Mouse (Mus musculus) neural tube, embryonic 11.5 days (tissue): ENCODE results near the gene Antxrl. TPM values are rescaled to one million over a fixed set of nuclear protein-coding genes. Genes with fewer than 3 reads are reported as not detected.

Source experiments
- ATAC-seq: fragments of 200-750 bp; cut with Nextera tagmentation; 2 replicates; pipeline ENCODE4 v1.8.0; 2017; ENCODE audit warnings: moderate number of reproducible peaks, mild to moderate bottlenecking, moderate TSS enrichment, moderate library complexity; ENCODE audit not compliant: insufficient read depth, low FRiP score, low TSS enrichment
- DNase-seq: peaks from one replicate; pipeline ENCODE4 v3.0.0-alpha.2; 2015; ENCODE audit warnings: low spot score
- H3K27ac ChIP-seq: fragments of 300-500 bp; sonication (generic); 2 replicates; pipeline ENCODE4 v1.5.1; 2014; ENCODE audit warnings: low read depth, mild to moderate bottlenecking, low read length
- H3K27me3 ChIP-seq: fragments of 300-500 bp; sonication (generic); 2 replicates; pipeline ENCODE4 v1.6.1; 2014; ENCODE audit warnings: mild to moderate bottlenecking, low read length, mixed read lengths; ENCODE audit not compliant: control insufficient read depth, insufficient read depth
- H3K36me3 ChIP-seq: fragments of 300-500 bp; sonication (generic); 2 replicates; pipeline ENCODE4 v1.6.1; 2014; ENCODE audit warnings: mild to moderate bottlenecking, low read length, moderate library complexity, mixed read lengths; ENCODE audit not compliant: control insufficient read depth, insufficient read depth
- H3K4me1 ChIP-seq: fragments of 300-500 bp; sonication (generic); 2 replicates; pipeline ENCODE4 v1.6.1; 2014; ENCODE audit warnings: low read length, mixed read lengths; ENCODE audit not compliant: control insufficient read depth, insufficient read depth
- H3K4me2 ChIP-seq: fragments of 300-500 bp; sonication (generic); 2 replicates; pipeline ENCODE4 v1.6.1; 2014; ENCODE audit warnings: low read depth, mild to moderate bottlenecking, moderate library complexity
- H3K4me3 ChIP-seq: fragments of 300-500 bp; sonication (generic); 2 replicates; pipeline ENCODE4 v1.5.1; 2014; ENCODE audit warnings: low read depth, low read length
- H3K9ac ChIP-seq: fragments of 300-500 bp; sonication (generic); 2 replicates; pipeline ENCODE4 v1.6.1; 2014; ENCODE audit warnings: mild to moderate bottlenecking, low read length
- H3K9me3 ChIP-seq: fragments of 300-500 bp; sonication (generic); 2 replicates; pipeline ENCODE4 v1.6.1; 2016; ENCODE audit warnings: low read length; ENCODE audit not compliant: control insufficient read depth
- WGBS: fragments of 180-500 bp; shearing (Covaris S2); extraction: QIAGEN DNeasy Blood & Tissue Kit; methylation state at CpG from one replicate; pipeline ENCODE4 v1.1.7; 2014; 5-methylcytosine and 5-hydroxymethylcytosine counted together
- polyA plus RNA-seq: library from polyadenylated mRNA; unstranded; fragments of >200 nt; fragmentation: Nextera tagmentation; extraction: Ambion mirVana; gene quantifications from 2 replicates; pipeline ENCODE4 v1.2.1, GENCODE M21; 2014

Antxrl gene
- polyA plus RNA-seq, 1 experiment from 2014 or later: not detected

- DNase-seq (no peak), ATAC-seq (no peak)
- WGBS: 68% methylated on average over 6 of the region's 6 CpGs
These were observed 19.2 kb downstream of the Antxrl start for GRCm38 (mm10) chr14:34071665-34072064.

GRCm38 (mm10) chr14:34075346-34075745 is 22.8 kb downstream of the Antxrl start:
- 44% methylated on average over 4 of the region's 4 CpGs for WGBS

More at GRCm38 (mm10) chr14:34071665-34072064, 19.2 kb downstream of the Antxrl start:
- no peak overlapping the region for H3K4me2 ChIP-seq
- no peaks in the 10 kb centered on the region for H3K9me3 ChIP-seq
- H3K9ac ChIP-seq: no peak overlapping the region
- no peak overlapping the region for H3K4me3 ChIP-seq
- no peaks in the 10 kb centered on the region for H3K36me3 ChIP-seq
- H3K4me1 ChIP-seq: no peaks in the 10 kb centered on the region
- no peaks in the 10 kb centered on the region for H3K27me3 ChIP-seq
- no peak overlapping the region for H3K27ac ChIP-seq

GRCm38 (mm10) chr14:34077222-34077621 is 24.7 kb downstream of the Antxrl start:
- H3K4me1 ChIP-seq: no peaks in the 10 kb centered on the region
- 70% methylated on average over 5 of the region's 5 CpGs for WGBS
- ATAC-seq (no peak), DNase-seq (no peak)
- H3K9me3 ChIP-seq: no peaks in the 10 kb centered on the region
- no peak overlapping the region for H3K9ac ChIP-seq
- H3K27me3 ChIP-seq: no peaks in the 10 kb centered on the region
- H3K36me3 ChIP-seq: no peaks in the 10 kb centered on the region
- no peak overlapping the region for H3K4me2 ChIP-seq
- no peak overlapping the region for H3K27ac ChIP-seq
- H3K4me3 ChIP-seq: no peak overlapping the region

More at GRCm38 (mm10) chr14:34075346-34075745, 22.8 kb downstream of the Antxrl start:
- Histone ChIP-seq H3K36me3 (no peaks in the 10 kb centered on the region), H3K4me1 (no peaks in the 10 kb centered on the region), H3K9me3 (no peaks in the 10 kb centered on the region), H3K4me3 (no peak overlapping the region), H3K27me3 (no peaks in the 10 kb centered on the region), H3K27ac (no peak overlapping the region), H3K4me2 (no peak overlapping the region), H3K9ac (no peak overlapping the region)
- no peak for ATAC-seq
- no peak for DNase-seq

- H3K9ac ChIP-seq: no peak overlapping the region
- no peak overlapping the region for H3K4me2 ChIP-seq
- H3K4me3 ChIP-seq: no peak overlapping the region
- H3K27me3 ChIP-seq: no peaks in the 10 kb centered on the region
- no peak overlapping the region for H3K27ac ChIP-seq
- WGBS: 76% methylated on average over 4 of the region's 4 CpGs
- H3K9me3 ChIP-seq: no peaks in the 10 kb centered on the region
- ATAC-seq (no peak), DNase-seq (no peak)
- H3K4me1 ChIP-seq: no peaks in the 10 kb centered on the region
- H3K36me3 ChIP-seq: no peaks in the 10 kb centered on the region
These were observed 25.8 kb downstream of the Antxrl start for GRCm38 (mm10) chr14:34078293-34078692.

GRCm38 (mm10) chr14:34080321-34080997 is 28.0 kb downstream of the Antxrl start:
- H3K4me2 ChIP-seq: no peak overlapping the region
- H3K4me3 ChIP-seq: no peak overlapping the region
- 8% methylated on average over 11 of the region's 11 CpGs for WGBS
- H3K9ac ChIP-seq: no peak overlapping the region
- H3K27me3 ChIP-seq: no peaks in the 10 kb centered on the region
- no peaks in the 10 kb centered on the region for H3K9me3 ChIP-seq
- peak; percentile 76 for ATAC-seq
- H3K4me1 ChIP-seq: no peaks in the 10 kb centered on the region
- DNase-seq: peak; percentile 87
- H3K27ac ChIP-seq: no peak overlapping the region
- H3K36me3 ChIP-seq: no peaks in the 10 kb centered on the region

- Histone ChIP-seq H3K4me1 (no peaks in the 10 kb centered on the region), H3K27me3 (no peaks in the 10 kb centered on the region), H3K9me3 (no peaks in the 10 kb centered on the region), H3K9ac (no peak within 1 kb of the TSS), H3K27ac (no peak within 1 kb of the TSS), H3K4me3 (no peak within 1 kb of the TSS), H3K36me3 (no peaks in the 10 kb centered on the region), H3K4me2 (no peak within 1 kb of the TSS)
- DNase-seq: no peak
- no peak for ATAC-seq
- WGBS: 85% methylated on average over 4 of the region's 4 CpGs
These were observed 33.2 kb downstream of the Antxrl start, which contains the start of gene Anxa8 for GRCm38 (mm10) chr14:34085731-34086130. Gene Anxa8, plus strand, starts transcription at chr14:34085981.

- ATAC-seq (no peak), DNase-seq (no peak)
- H3K4me1 ChIP-seq: no peaks in the 10 kb centered on the region
- H3K9ac ChIP-seq: no peak overlapping the region
- no peaks in the 10 kb centered on the region for H3K9me3 ChIP-seq
- no peaks in the 10 kb centered on the region for H3K27me3 ChIP-seq
- H3K36me3 ChIP-seq: no peaks in the 10 kb centered on the region
- H3K4me2 ChIP-seq: no peak overlapping the region
- H3K4me3 ChIP-seq: no peak overlapping the region
- 90% methylated on average over 4 of the region's 4 CpGs for WGBS
- no peak overlapping the region for H3K27ac ChIP-seq
These were observed 34.3 kb downstream of the Antxrl start for GRCm38 (mm10) chr14:34086806-34087205.

- ATAC-seq: no peak
- H3K4me2 ChIP-seq: no peak overlapping the region
- no peaks in the 10 kb centered on the region for H3K36me3 ChIP-seq
- no peak overlapping the region for H3K4me3 ChIP-seq
- no peak overlapping the region for H3K9ac ChIP-seq
- no peaks in the 10 kb centered on the region for H3K4me1 ChIP-seq
- WGBS: 79% methylated on average over 2 of the region's 2 CpGs
- H3K9me3 ChIP-seq: no peaks in the 10 kb centered on the region
- no peak overlapping the region for H3K27ac ChIP-seq
- no peaks in the 10 kb centered on the region for H3K27me3 ChIP-seq
- no peak for DNase-seq
These were observed 35.4 kb downstream of the Antxrl start for GRCm38 (mm10) chr14:34087856-34088398.

- Histone ChIP-seq H3K4me1 (no peaks in the 10 kb centered on the region), H3K36me3 (no peaks in the 10 kb centered on the region), H3K9me3 (no peaks in the 10 kb centered on the region), H3K27ac (no peak overlapping the region), H3K9ac (no peak overlapping the region), H3K27me3 (no peaks in the 10 kb centered on the region), H3K4me3 (no peak overlapping the region), H3K4me2 (no peak overlapping the region)
- DNase-seq: no peak
- 84% methylated on average over 8 of the region's 8 CpGs for WGBS
- ATAC-seq: no peak
These were observed 37.3 kb downstream of the Antxrl start for GRCm38 (mm10) chr14:34089796-34090195.
